Mouse (Mus musculus) thymus, adult 2 months (tissue): ENCODE data around the gene Gm10799. TPM values are rescaled to one million over a fixed set of nuclear protein-coding genes. Genes with fewer than 3 reads are reported as not detected.

ENCODE experiments used
- DNase-seq: peaks from one replicate; pipeline ENCODE4 v3.0.0; 2021
- H3K27ac ChIP-seq: fragments of 200-500 bp; 2 replicates; pipeline ENCODE4 v1.5.1; 2012; ENCODE audit warnings: low read length, control low read depth; ENCODE audit not compliant: control insufficient read depth, insufficient read depth
- H3K27me3 ChIP-seq: fragments of 200-500 bp; 2 replicates; pipeline ENCODE4 v1.6.1; 2012; ENCODE audit warnings: mild to moderate bottlenecking, low read length, moderate library complexity, mixed read lengths; ENCODE audit not compliant: control insufficient read depth, insufficient read depth
- H3K36me3 ChIP-seq: fragments of 200-500 bp; 2 replicates; pipeline ENCODE4 v1.6.1; 2012; ENCODE audit warnings: mild to moderate bottlenecking, low read length, moderate library complexity; ENCODE audit not compliant: control insufficient read depth, insufficient read depth
- H3K4me1 ChIP-seq: fragments of 200-500 bp; replicated peaks from 2 replicates; pipeline ENCODE4 v1.6.1; 2012; ENCODE audit warnings: low read length; ENCODE audit not compliant: control insufficient read depth, insufficient read depth
- H3K4me3 ChIP-seq: fragments of 200-500 bp; 2 replicates; pipeline ENCODE4 v1.5.1; 2012; ENCODE audit warnings: mild to moderate bottlenecking, low read length, control low read depth, moderate library complexity; ENCODE audit not compliant: control insufficient read depth, insufficient read depth
- CTCF ChIP-seq: fragments of 200-500 bp; IDR thresholded peaks from 2 replicates; pipeline ENCODE4 v1.5.1; 2012; ENCODE audit warnings: mild to moderate bottlenecking, control low read depth, low read length, moderate library complexity, borderline replicate concordance; ENCODE audit not compliant: control insufficient read depth, poor library complexity, insufficient read depth; ENCODE audit errors: extremely low read depth
- POLR2A ChIP-seq: fragments of 200-500 bp; IDR thresholded peaks from 2 replicates; pipeline ENCODE4 v1.6.1; 2012; ENCODE audit warnings: mild to moderate bottlenecking, low read length, control low read depth, moderate library complexity; ENCODE audit not compliant: control insufficient read depth, poor library complexity, insufficient read depth; ENCODE audit errors: extremely low read depth
- WGBS: fragments of 180-500 bp; shearing (Covaris S2); methylation state at CpG from one replicate; pipeline ENCODE4 v1.1.7; 2018; 5-methylcytosine and 5-hydroxymethylcytosine counted together
- polyA plus RNA-seq: library from polyadenylated mRNA; depleted of rRNA; stranded (reverse); fragments of >200 nt; gene quantifications from 2 replicates; pipeline ENCODE4 v1.2.3, GENCODE M21; 2012

Gene Gm10799
- polyA plus RNA-seq, 1 experiment: not detected

DNA sequence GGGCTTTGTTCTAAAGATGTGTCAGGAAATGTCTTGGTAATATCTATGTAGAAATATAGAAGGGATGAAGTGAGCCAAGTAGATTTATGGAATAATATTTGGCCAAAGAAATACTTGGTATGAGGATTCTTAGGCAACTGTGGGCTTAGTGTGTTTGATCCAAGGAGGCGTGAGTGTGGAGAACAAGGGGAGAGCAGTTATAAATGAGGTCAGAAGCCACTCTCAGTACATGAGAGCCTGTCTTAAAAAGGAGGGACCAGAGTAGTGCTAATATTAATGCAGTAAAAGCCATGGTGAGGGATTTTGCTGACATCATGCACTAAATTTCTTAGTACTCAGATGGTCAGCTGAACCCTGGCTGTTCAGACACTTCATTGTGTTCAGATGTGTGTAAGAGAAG is 10.0 kb downstream of the Gm10799 start:
- Histone ChIP-seq H3K27ac (no peak overlapping the region), H3K4me1 (no peaks in the 10 kb centered on the region), H3K27me3 (no peaks in the 10 kb centered on the region), H3K36me3 (peaks cover 43% of the 10 kb centered on the region), H3K4me3 (no peak overlapping the region)
- TF ChIP-seq CTCF: no peak
- no peak for TF ChIP-seq POLR2A
- no peak for DNase-seq
- WGBS: 100% methylated on average over 1 of the region's 1 CpGs

- WGBS: 89% methylated on average over 1 of the region's 1 CpGs
Observed at GRCm38 (mm10) chr2:104044479-104045080, 23.8 kb downstream of the Gm10799 start.

DNA sequence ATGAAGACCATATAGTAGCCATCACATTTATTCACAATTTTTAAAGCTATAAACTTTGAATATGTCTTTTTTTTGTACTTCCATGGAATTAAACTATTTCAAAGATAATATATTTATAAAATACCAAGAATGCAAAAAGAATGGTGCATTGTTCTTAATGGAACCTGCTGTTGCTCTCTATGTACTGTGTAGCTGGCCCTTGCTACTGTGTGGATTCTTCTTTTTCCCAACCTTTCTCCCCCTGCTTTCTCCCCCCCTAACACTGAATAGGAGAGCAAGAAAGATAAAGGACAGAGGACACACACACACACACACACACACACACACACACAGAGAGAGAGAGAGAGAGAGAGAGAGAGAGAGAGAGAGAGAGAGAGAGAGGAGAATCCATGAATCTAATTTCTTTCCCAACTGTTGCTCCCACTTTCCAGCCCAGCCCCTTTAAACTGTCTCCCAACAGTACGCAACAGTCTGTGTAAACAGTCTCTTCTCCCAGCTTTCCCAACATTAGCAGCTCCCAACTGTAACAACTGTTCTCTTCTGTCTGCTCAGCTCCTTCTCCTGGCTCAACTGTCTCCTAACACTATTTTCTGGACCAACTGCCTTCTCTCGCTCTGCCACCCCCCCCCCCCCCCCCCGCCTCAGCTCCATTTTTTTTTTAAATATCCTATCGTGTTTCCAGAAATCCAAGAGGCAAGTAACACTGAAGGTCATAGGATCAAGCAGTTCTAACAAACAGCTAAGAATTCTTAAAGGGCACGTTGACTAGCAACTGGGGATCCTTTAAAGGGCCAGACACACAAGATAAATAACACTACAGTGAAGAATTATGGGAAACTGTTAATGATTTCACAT is 24.5 kb downstream of the Gm10799 start:
- Histone ChIP-seq H3K36me3 (peaks cover 57% of the 10 kb centered on the region), H3K27ac (no peak overlapping the region), H3K27me3 (no peaks in the 10 kb centered on the region), H3K4me1 (no peaks in the 10 kb centered on the region), H3K4me3 (no peak overlapping the region)
- DNase-seq: no peak
- TF ChIP-seq POLR2A: no peak
- TF ChIP-seq CTCF: no peak
- 92% methylated on average over 5 of the region's 5 CpGs for WGBS

More at GRCm38 (mm10) chr2:104044479-104045080, 23.8 kb downstream of the Gm10799 start:
- no peaks in the 10 kb centered on the region for H3K4me1 ChIP-seq
- no peak overlapping the region for H3K4me3 ChIP-seq
- H3K27me3 ChIP-seq: no peaks in the 10 kb centered on the region
- H3K36me3 ChIP-seq: peaks cover 55% of the 10 kb centered on the region
- DNase-seq: no peak
- H3K27ac ChIP-seq: no peak overlapping the region
- TF ChIP-seq CTCF (no peak), POLR2A (no peak)

- DNase-seq: no peak
- Histone ChIP-seq H3K27me3 (no peaks in the 10 kb centered on the region), H3K4me1 (no peaks in the 10 kb centered on the region), H3K27ac (no peak overlapping the region), H3K36me3 (peaks cover 54% of the 10 kb centered on the region), H3K4me3 (no peak overlapping the region)
- TF ChIP-seq POLR2A: no peak
- no peak for TF ChIP-seq CTCF
- 97% methylated on average over 15 of the region's 15 CpGs for WGBS
Observed at GRCm38 (mm10) chr2:104042766-104043165, 25.6 kb downstream of the Gm10799 start.

DNA sequence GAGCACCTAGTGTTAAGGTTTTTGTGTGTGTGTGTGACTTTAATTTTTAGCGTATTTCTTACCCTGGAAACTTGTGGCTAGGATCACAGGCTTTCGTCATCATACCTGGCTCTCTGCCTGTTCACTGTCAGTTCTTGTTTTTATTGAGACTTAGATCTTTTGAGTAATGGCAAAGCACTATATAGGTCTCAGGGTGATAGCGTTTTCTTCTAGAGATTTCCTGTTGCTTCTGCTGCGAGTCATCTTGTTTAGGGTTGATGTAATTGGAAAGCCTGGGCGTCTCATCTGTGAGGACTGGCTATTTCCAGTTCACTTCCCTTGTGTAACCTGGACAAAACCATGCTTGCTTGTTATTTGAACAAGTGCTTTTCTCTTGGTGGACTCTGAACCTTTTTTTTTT is 26.7 kb downstream of the Gm10799 start:
- Histone ChIP-seq H3K4me3 (no peak overlapping the region), H3K27me3 (no peaks in the 10 kb centered on the region), H3K4me1 (no peaks in the 10 kb centered on the region), H3K36me3 (peaks cover 60% of the 10 kb centered on the region), H3K27ac (no peak overlapping the region)
- DNase-seq: no peak
- WGBS: 86% methylated on average over 5 of the region's 5 CpGs
- no peak for TF ChIP-seq CTCF
- TF ChIP-seq POLR2A: no peak

DNA sequence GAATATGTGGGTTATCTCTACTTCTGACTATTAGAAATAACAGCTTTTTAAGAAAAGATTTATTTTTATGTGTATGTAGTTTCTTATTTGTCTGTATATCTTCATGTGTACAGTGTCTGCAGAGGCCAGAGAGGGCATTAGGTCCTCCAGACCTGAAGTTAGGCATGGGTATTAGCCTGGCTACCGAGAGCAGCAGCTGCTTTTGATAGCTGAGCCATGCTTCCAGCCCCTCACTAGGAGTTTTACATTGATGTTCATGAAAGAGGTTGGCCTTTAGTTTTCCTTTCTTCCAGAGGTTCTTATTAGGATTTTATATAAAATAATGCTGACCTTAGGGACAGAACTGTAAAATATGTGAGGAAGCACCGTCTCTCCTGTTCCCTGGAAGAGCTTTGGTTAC is 30.1 kb downstream of the Gm10799 start:
- no peak for DNase-seq
- H3K27me3 ChIP-seq: no peaks in the 10 kb centered on the region
- no peak overlapping the region for H3K4me3 ChIP-seq
- H3K27ac ChIP-seq: no peak overlapping the region
- H3K4me1 ChIP-seq: no peaks in the 10 kb centered on the region
- H3K36me3 ChIP-seq: peaks cover 63% of the 10 kb centered on the region
- WGBS: 94% methylated on average over 2 of the region's 2 CpGs
- no peak for TF ChIP-seq POLR2A
- no peak for TF ChIP-seq CTCF
